Mouse (Mus musculus) G1E (cell line): ENCODE results near the gene Zfp987. TPM values are rescaled to one million over a fixed set of nuclear protein-coding genes. Genes with fewer than 3 reads are reported as not detected.
"Not testable (repeated sequence)": the region's sequence is repeated elsewhere in the genome, so short reads cannot be mapped to it uniquely, and the experiment has no call there.

Source experiments
- ATAC-seq: 2 replicates; pipeline ENCODE4 v1.8.0; 2016; ENCODE audit warnings: mild to moderate bottlenecking; ENCODE audit not compliant: insufficient number of reproducible peaks, poor library complexity, low FRiP score, severe bottlenecking; ENCODE audit errors: extremely low read depth
- DNase-seq: peaks from one replicate; pipeline ENCODE4 v3.0.0; 2012; ENCODE audit warnings: low spot score
- H3K27me3 ChIP-seq: 2 replicates; pipeline ENCODE4 v1.6.1; 2012; ENCODE audit warnings: mild to moderate bottlenecking, low read length, inconsistent platforms; ENCODE audit not compliant: insufficient read depth
- H3K36me3 ChIP-seq: replicated peaks from 2 replicates; pipeline ENCODE3; 2012; ENCODE audit warnings: mild to moderate bottlenecking, inconsistent platforms
- H3K4me1 ChIP-seq: 2 replicates; pipeline ENCODE4 v1.6.1; 2012; ENCODE audit warnings: low read depth, low read length, inconsistent platforms, mixed read lengths; ENCODE audit not compliant: insufficient read depth
- H3K4me3 ChIP-seq: 2 replicates; pipeline ENCODE4 v1.5.1; 2012; ENCODE audit warnings: low read depth, mild to moderate bottlenecking, inconsistent platforms, low read length, moderate library complexity, mixed read lengths
- H3K9me3 ChIP-seq: replicated peaks from 2 replicates; pipeline ENCODE4 v1.6.1; 2012; ENCODE audit warnings: inconsistent platforms
- CTCF ChIP-seq: IDR thresholded peaks from 2 replicates; pipeline ENCODE4 v1.5.1; 2012; ENCODE audit warnings: low read depth, low read length, inconsistent platforms, mixed read lengths
- GATA1 ChIP-seq: IDR thresholded peaks from 2 replicates; pipeline ENCODE4 v1.6.1; 2012; ENCODE audit warnings: borderline replicate concordance, low read length, inconsistent platforms, mixed read lengths
- GATA2 ChIP-seq: IDR thresholded peaks from 2 replicates; pipeline ENCODE4 v1.6.1; 2012; ENCODE audit warnings: low read depth, low read length, inconsistent platforms, borderline replicate concordance
- POLR2AphosphoS5 ChIP-seq: IDR thresholded peaks from 2 replicates; pipeline ENCODE4 v1.6.1; 2012; ENCODE audit warnings: low read depth, low read length, inconsistent platforms; ENCODE audit not compliant: insufficient replicate concordance
- TAL1 ChIP-seq: conservative IDR thresholded peaks from 2 replicates; pipeline ENCODE4 v1.6.1; 2012; ENCODE audit warnings: low read depth, low read length, inconsistent platforms, mixed read lengths
- polyA plus RNA-seq: library from polyadenylated mRNA; stranded (reverse); fragments of >175 nt; gene quantifications from 2 replicates; pipeline ENCODE4 v1.2.3, GENCODE M21; 2012
- total RNA-seq, 2 experiments: library from RNA; stranded (forward) in 1 of 2; stranded (reverse) in 1 of 2; fragments of 200-1000 nt in 1 of 2; fragments of >200 nt in 1 of 2; fragmentation: Nextera tagmentation in 1 of 2; gene quantifications; 2 replicates each; pipeline ENCODE4 v1.2.3; 2014 to 2017

The Zfp987 gene
- total RNA-seq (2014; fragmentation: Nextera tagmentation) (not detected in 2 replicates), total RNA-seq (2017) (0.06 and 0.16 TPM in 2 replicates), polyA plus RNA-seq (not detected in 2 replicates)

DNA sequence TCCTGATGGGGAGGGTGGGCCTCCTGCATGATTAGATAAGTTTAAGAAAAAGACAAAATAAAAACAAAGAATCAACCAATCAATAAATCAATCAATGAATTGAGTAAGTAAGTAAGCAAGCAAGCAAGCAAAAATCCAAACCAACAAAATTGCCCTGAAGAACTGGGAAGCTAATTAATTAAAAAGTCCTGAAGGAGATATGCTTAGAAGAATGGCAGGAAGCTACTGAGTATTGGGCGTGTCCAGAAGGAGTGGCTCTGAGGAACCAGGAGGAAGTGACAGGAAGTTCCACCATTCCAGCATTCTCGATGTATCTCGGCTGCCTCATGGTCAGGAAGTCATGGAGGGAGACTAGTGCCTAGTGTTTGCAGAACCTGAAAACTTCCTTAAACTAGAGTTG, at the start of gene Zfp987:
Gene Zfp987, plus strand, starts transcription at position 301 of the 400 bp plus-strand sequence.
- H3K4me3 ChIP-seq, H3K4me1 ChIP-seq, H3K36me3 ChIP-seq, ATAC-seq, DNase-seq, H3K27me3 ChIP-seq, H3K9me3 ChIP-seq: not testable (repeated sequence)

DNA sequence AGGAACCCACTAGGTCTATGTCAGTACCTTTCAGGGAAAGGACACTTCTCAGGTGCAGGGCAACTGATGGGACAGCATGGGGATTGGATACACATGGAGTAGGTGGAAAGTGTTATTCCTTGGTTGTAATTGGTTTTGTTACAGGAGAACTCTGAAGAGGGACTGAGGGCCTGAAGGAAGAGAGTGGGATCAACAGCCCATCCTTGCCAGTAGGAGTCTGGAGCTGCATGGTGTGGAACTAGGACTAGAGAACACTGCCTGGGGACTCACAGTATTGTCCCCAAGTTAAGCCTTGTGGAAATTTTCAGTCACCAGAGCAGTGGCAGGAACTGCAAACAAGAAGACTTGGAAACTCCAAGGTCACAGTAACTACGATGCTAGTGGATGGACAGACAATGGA, 44.6 kb upstream of the Zfp987 start:
- not testable (repeated sequence) for H3K4me3 ChIP-seq, H3K36me3 ChIP-seq, H3K27me3 ChIP-seq, DNase-seq, H3K4me1 ChIP-seq, ATAC-seq
- H3K9me3 ChIP-seq = peaks cover 22% of the 10 kb centered on the region

DNA sequence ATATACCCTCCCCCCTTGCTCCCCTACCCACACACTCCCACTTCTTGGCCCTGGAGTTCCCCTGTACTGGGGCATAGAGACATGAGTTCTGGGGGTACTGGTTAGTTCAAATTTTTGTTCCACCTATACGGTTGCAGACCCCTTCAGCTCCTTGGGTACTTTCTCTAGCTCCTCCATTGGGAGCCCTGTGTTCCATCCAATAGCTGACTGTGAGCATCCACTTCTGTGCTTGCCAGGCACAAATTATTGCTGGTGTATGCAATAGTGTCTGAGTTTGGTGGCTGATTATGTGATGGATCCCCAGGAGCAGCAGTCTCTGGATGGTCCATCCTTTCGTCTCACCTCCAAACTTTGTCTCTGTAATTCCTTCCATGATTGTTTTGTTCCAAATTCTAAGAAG, 43.7 kb upstream of the Zfp987 start:
- not testable (repeated sequence) for H3K4me3 ChIP-seq, H3K27me3 ChIP-seq, H3K36me3 ChIP-seq, H3K4me1 ChIP-seq, ATAC-seq, DNase-seq
- H3K9me3 ChIP-seq = peaks cover 22% of the 10 kb centered on the region

DNA sequence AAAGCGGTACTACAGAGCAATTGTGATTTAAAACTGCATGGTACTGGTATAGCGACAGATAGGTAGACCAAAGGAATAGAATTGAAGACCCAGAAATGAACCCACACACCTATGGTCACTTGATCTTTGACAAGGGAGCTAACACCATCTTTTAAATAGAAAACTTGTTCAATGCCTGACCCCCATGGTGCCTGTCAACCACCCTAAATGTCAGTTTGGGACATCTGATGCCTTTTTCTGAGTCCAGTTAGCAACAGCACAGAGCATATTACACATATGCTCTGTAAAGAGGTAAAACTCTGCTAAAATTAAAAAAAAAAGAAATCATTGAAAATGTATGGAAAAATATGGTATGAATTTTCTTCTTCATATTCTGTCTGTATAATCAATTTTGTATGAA, 41.8 kb upstream of the Zfp987 start:
- Histone ChIP-seq H3K4me1 (no peaks in the 10 kb centered on the region), H3K36me3 (no peaks in the 10 kb centered on the region), H3K27me3 (no peaks in the 10 kb centered on the region), H3K4me3 (no peak overlapping the region), H3K9me3 (peaks cover 39% of the 10 kb centered on the region)
- no peak for TF ChIP-seq GATA1
- TF ChIP-seq GATA2 = no peak
- no peak for TF ChIP-seq CTCF
- no peak for TF ChIP-seq POLR2AphosphoS5
- no peak for TF ChIP-seq TAL1
- ATAC-seq = no peak
- no peak for DNase-seq

DNA sequence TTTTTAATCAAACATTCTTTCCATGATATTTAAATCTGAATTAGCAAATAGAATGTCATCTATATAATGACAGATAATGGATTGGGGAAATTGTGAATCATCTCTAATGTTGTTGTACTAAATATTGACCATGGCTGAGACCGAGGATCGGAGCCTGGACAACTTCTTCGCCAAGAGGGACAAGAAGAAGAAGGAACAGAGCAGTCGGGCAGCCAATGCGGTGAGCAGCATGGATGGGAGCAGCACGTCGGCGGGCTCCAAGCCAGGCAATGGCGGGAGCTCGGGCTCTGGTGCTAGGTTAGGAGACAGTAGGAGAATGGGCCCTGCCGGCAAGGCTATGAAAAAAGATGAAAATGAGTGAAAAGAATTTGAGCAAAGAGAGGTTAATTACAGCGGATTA, 38.5 kb upstream of the Zfp987 start:
- DNase-seq, H3K27me3 ChIP-seq, H3K4me1 ChIP-seq, H3K36me3 ChIP-seq, ATAC-seq, H3K4me3 ChIP-seq: not testable (repeated sequence)
- H3K9me3 ChIP-seq = peaks cover 46% of the 10 kb centered on the region

DNA sequence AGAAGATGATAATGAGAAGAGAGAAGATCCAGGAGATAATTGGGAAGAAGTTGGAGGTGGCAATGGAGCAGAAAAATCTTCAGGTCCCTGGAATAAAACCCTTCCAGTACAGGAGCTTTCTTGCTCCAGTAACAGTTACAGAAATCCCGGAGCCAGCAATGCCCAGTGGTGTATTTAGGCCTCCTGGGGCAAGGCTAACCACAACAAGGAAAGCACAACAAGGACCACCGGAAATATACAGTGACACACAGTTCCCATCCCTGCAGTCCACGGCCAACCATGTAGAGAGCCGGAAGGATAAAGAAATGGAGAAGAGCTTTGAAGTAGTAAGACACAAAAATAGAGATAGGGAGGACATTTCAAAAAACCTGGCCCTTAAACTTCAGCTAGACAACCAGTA, 38.0 kb upstream of the Zfp987 start:
- not testable (repeated sequence) for H3K4me3 ChIP-seq, H3K27me3 ChIP-seq, H3K4me1 ChIP-seq, H3K36me3 ChIP-seq, DNase-seq, ATAC-seq
- peaks cover 46% of the 10 kb centered on the region for H3K9me3 ChIP-seq

DNA sequence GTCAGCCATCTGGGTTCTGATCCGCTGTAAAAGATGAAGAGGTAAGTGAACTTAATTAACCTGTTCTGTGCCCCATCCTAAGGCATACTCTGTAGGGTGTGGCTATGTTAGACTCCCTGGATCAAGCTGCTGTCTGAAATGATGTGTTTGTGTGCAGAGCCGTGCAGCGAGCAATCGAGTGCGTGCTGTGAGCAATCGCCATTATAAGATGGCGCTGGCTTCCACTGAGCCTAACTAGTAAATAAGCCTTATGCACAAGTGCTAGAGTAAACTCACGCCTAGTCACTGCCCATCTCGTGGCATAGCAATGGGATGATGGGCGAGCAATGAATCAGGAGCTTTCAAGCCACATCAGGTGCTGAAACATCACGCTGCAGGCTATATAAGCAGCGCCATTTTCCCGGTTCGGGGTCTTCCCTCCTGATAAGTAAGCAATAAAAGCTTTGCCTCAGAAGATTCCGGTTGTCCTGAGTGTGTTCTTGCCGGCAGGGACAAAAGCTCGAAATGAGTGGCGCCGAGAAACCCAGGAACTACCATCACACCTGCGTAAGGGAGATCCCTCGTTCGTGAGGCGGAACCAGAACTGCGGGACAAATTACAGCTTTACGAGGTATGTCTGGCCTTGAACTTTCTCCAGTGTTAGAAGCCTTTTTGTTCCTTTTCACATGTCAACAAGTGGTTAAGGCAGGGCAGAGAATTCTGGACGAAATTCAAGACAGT, 37.0 kb upstream of the Zfp987 start:
- not testable (repeated sequence) for H3K36me3 ChIP-seq, ATAC-seq, DNase-seq, H3K4me3 ChIP-seq, H3K4me1 ChIP-seq, H3K27me3 ChIP-seq
- H3K9me3 ChIP-seq = peaks cover 50% of the 10 kb centered on the region

DNA sequence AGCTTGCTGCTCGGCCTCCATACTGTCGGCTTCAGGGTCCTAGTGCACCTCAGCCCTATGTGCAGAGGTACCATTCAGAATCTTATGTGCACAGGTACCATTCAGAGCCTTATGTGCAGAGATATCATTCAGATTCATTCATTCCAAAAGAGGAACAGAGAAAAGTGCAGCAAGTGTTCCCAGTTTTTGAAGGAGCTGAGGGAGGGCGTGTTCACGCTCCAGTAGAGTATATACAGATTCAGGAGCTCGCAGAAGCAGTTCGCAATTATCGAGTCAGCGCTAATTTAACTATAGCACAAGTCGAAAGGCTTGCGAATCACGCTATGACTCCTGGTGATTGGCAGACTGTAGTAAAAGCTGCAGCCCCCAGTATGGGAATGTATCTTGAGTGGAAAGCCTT, 36.0 kb upstream of the Zfp987 start:
- H3K9me3 ChIP-seq = peaks cover 50% of the 10 kb centered on the region
- H3K27me3 ChIP-seq, H3K4me3 ChIP-seq, H3K4me1 ChIP-seq, H3K36me3 ChIP-seq, ATAC-seq, DNase-seq: not testable (repeated sequence)

DNA sequence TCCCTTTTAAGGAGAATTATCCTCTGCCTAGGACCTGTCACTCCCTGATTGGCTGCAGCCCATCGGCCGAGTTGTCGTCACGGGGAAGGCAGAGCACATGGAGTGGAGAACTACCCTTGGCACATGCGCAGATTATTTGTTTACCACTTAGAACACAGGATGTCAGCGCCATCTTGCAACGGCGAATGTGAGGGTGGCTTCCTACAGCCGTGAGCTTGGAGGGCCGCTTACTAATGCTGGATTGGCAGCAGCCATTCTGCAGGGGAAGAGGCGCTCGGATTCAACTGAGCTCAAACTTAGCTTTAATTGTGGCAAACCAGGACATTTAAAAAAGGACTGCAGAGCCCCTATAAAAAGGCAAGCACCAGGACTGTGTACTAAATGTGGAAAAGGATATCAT, 35.1 kb upstream of the Zfp987 start:
- not testable (repeated sequence) for DNase-seq, H3K4me3 ChIP-seq, H3K27me3 ChIP-seq, H3K36me3 ChIP-seq, ATAC-seq, H3K4me1 ChIP-seq
- H3K9me3 ChIP-seq = peaks cover 50% of the 10 kb centered on the region

DNA sequence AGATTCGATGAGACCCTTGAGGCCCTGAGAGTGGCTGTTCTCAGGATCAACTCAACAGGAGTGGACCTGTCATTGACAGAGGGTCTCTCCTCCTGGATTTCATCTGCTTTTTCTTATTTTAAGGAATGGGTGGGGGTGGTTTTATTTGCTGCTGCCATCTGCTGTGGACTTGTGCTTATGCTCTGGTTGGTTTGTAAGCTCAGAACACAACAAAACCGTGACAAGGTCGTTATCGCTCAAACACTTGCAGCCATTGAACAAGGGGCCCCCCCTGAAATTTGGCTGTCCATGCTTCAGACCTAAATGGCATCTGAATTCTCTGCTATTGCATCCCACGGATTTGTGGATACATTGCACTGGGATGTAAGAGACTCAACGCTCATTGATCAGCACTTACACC, 34.1 kb upstream of the Zfp987 start:
- not testable (repeated sequence) for DNase-seq, H3K4me1 ChIP-seq, ATAC-seq, H3K27me3 ChIP-seq, H3K4me3 ChIP-seq, H3K36me3 ChIP-seq
- peaks cover 58% of the 10 kb centered on the region for H3K9me3 ChIP-seq

DNA sequence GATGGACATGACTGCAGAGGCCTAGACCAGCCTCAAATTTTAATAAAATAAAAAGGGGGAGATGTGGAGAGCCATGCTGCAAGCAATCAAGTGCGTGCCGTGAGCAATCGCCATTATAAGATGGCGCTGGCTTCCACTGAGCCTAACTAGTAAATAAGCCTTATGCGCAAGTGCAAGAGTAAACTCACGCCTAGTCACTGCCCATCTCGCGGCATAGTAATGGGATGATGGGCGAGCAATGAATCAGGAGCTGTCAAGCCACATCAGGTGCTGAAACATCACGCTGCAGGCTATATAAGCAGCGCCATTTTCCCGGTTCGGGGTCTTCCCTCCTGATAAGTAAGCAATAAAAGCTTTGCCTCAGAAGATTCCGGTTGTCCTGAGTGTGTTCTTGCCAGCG, 33.5 kb upstream of the Zfp987 start:
- not testable (repeated sequence) for H3K4me1 ChIP-seq, DNase-seq, H3K36me3 ChIP-seq, ATAC-seq, H3K4me3 ChIP-seq, H3K27me3 ChIP-seq
- H3K9me3 ChIP-seq = peaks cover 57% of the 10 kb centered on the region
